Mouse (Mus musculus): ENCODE measurements around the gene Gpc5. TPM values are rescaled to one million over a fixed set of nuclear protein-coding genes. Genes with fewer than 3 reads are reported as not detected.

The Gpc5 gene
- 1.7 and 3.2 TPM in 2 replicates for polyA plus RNA-seq (2012; rRNA removed)

GRCm38 (mm10) chr14:115092081-115092480 is at the start of gene Gpc5:
TSS of gene Gpc5 (plus strand) at chr14:115092215.
- TF ChIP-seq CTCF (IDR thresholded peaks at IDR 0.05; ENCODE audit: borderline replicate concordance, extremely low read depth, insufficient read depth, insufficient read length) (no peak), POLR2A (IDR thresholded peaks at IDR 0.05; ENCODE audit: borderline replicate concordance, extremely low read depth, insufficient read depth, insufficient read length, poor library complexity, severe bottlenecking) (no peak)
- peak; percentile 95 for DNase-seq (ENCODE audit: low read depth)

- TF ChIP-seq POLR2A (IDR thresholded peaks at IDR 0.05; ENCODE audit: borderline replicate concordance, extremely low read depth, insufficient read depth, insufficient read length, poor library complexity, severe bottlenecking) (no peak), CTCF (IDR thresholded peaks at IDR 0.05; ENCODE audit: borderline replicate concordance, extremely low read depth, insufficient read depth, insufficient read length) (no peak)
- DNase-seq (ENCODE audit: low read depth) = peak; percentile 44
Measured at GRCm38 (mm10) chr14:115042660-115043059, 49.4 kb upstream of the Gpc5 start.

GRCm38 (mm10) chr14:115044016-115044415 is 48.0 kb upstream of the Gpc5 start:
- TF ChIP-seq POLR2A (IDR thresholded peaks at IDR 0.05; ENCODE audit: borderline replicate concordance, extremely low read depth, insufficient read depth, insufficient read length, poor library complexity, severe bottlenecking) = no peak
- TF ChIP-seq CTCF (IDR thresholded peaks at IDR 0.05; ENCODE audit: borderline replicate concordance, extremely low read depth, insufficient read depth, insufficient read length) = no peak
- DNase-seq (ENCODE audit: low read depth) = no peak

GRCm38 (mm10) chr14:115045712-115046111 is 46.3 kb upstream of the Gpc5 start:
- TF ChIP-seq CTCF (IDR thresholded peaks at IDR 0.05; ENCODE audit: borderline replicate concordance, extremely low read depth, insufficient read depth, insufficient read length) = no peak
- no peak for TF ChIP-seq POLR2A (IDR thresholded peaks at IDR 0.05; ENCODE audit: borderline replicate concordance, extremely low read depth, insufficient read depth, insufficient read length, poor library complexity, severe bottlenecking)
- DNase-seq (ENCODE audit: low read depth) = no peak

GRCm38 (mm10) chr14:115047316-115047715 is 44.7 kb upstream of the Gpc5 start:
- TF ChIP-seq POLR2A (IDR thresholded peaks at IDR 0.05; ENCODE audit: borderline replicate concordance, extremely low read depth, insufficient read depth, insufficient read length, poor library complexity, severe bottlenecking) (no peak), CTCF (IDR thresholded peaks at IDR 0.05; ENCODE audit: borderline replicate concordance, extremely low read depth, insufficient read depth, insufficient read length) (no peak)
- no peak for DNase-seq (ENCODE audit: low read depth)

- DNase-seq (ENCODE audit: low read depth) = no peak
- TF ChIP-seq CTCF (IDR thresholded peaks at IDR 0.05; ENCODE audit: borderline replicate concordance, extremely low read depth, insufficient read depth, insufficient read length) (no peak), POLR2A (IDR thresholded peaks at IDR 0.05; ENCODE audit: borderline replicate concordance, extremely low read depth, insufficient read depth, insufficient read length, poor library complexity, severe bottlenecking) (no peak)
Measured at GRCm38 (mm10) chr14:115047990-115048862, 43.8 kb upstream of the Gpc5 start.

- no peak for DNase-seq (ENCODE audit: low read depth)
- TF ChIP-seq POLR2A (IDR thresholded peaks at IDR 0.05; ENCODE audit: borderline replicate concordance, extremely low read depth, insufficient read depth, insufficient read length, poor library complexity, severe bottlenecking) (no peak), CTCF (IDR thresholded peaks at IDR 0.05; ENCODE audit: borderline replicate concordance, extremely low read depth, insufficient read depth, insufficient read length) (no peak)
Measured at GRCm38 (mm10) chr14:115048863-115049566, 43.0 kb upstream of the Gpc5 start.

- DNase-seq (ENCODE audit: low read depth) = no peak
- TF ChIP-seq POLR2A (IDR thresholded peaks at IDR 0.05; ENCODE audit: borderline replicate concordance, extremely low read depth, insufficient read depth, insufficient read length, poor library complexity, severe bottlenecking) = no peak
- no peak for TF ChIP-seq CTCF (IDR thresholded peaks at IDR 0.05; ENCODE audit: borderline replicate concordance, extremely low read depth, insufficient read depth, insufficient read length)
Measured at GRCm38 (mm10) chr14:115049831-115050230, 42.2 kb upstream of the Gpc5 start.

GRCm38 (mm10) chr14:115051106-115051760 is 40.8 kb upstream of the Gpc5 start:
- no peak for DNase-seq (ENCODE audit: low read depth)
- TF ChIP-seq CTCF (IDR thresholded peaks at IDR 0.05; ENCODE audit: borderline replicate concordance, extremely low read depth, insufficient read depth, insufficient read length) (no peak), POLR2A (IDR thresholded peaks at IDR 0.05; ENCODE audit: borderline replicate concordance, extremely low read depth, insufficient read depth, insufficient read length, poor library complexity, severe bottlenecking) (no peak)

- no peak for TF ChIP-seq CTCF (IDR thresholded peaks at IDR 0.05; ENCODE audit: borderline replicate concordance, extremely low read depth, insufficient read depth, insufficient read length)
- TF ChIP-seq POLR2A (IDR thresholded peaks at IDR 0.05; ENCODE audit: borderline replicate concordance, extremely low read depth, insufficient read depth, insufficient read length, poor library complexity, severe bottlenecking) = no peak
- no peak for DNase-seq (ENCODE audit: low read depth)
Measured at GRCm38 (mm10) chr14:115052371-115052770, 39.6 kb upstream of the Gpc5 start.

GRCm38 (mm10) chr14:115054252-115054651 is 37.8 kb upstream of the Gpc5 start:
- DNase-seq (ENCODE audit: low read depth) = no peak
- TF ChIP-seq CTCF (IDR thresholded peaks at IDR 0.05; ENCODE audit: borderline replicate concordance, extremely low read depth, insufficient read depth, insufficient read length) = no peak
- no peak for TF ChIP-seq POLR2A (IDR thresholded peaks at IDR 0.05; ENCODE audit: borderline replicate concordance, extremely low read depth, insufficient read depth, insufficient read length, poor library complexity, severe bottlenecking)

Measured in brain, embryonic 14.5 days (tissue).